Comparison of ENCODE assay signal across 8 mouse cellular contexts in genomic region chr10:61382281-61382731, GRCm38 (mm10). TPM values are rescaled to one million over a fixed set of nuclear protein-coding genes. Genes with fewer than 3 reads are reported as not detected.
DNase-seq lines count a peak whose midpoint lies in the region; ATAC-seq and TF ChIP-seq lines count a peak whose summit lies in the region.

No protein-coding gene starts in this region.

- WGBS in kidney, postnatal 0 days: 2% methylated on average over 8 of the region's 8 CpGs
- WGBS in midbrain, postnatal 0 days: 3% methylated on average over 8 of the region's 8 CpGs

- no peak for ATAC-seq in kidney, postnatal 0 days (replicated peaks; ENCODE audit: low FRiP score, low read depth)
- 0 out of 2 replicates have a peak, but pooled peaks have one; percentile 5 for ATAC-seq in midbrain, postnatal 0 days (ENCODE audit: low FRiP score)

- peak overlapping the region; percentile 87 for H3K4me2 ChIP-seq in kidney, postnatal 0 days (ENCODE audit: low read length)
- peak overlapping the region; percentile 91 for H3K4me2 ChIP-seq in midbrain, postnatal 0 days (ENCODE audit: low read depth, low read length, poor library complexity, severe bottlenecking)

- H3K9me3 ChIP-seq in kidney, postnatal 0 days (replicated peaks; ENCODE audit: low read length): no peaks in the 10 kb centered on the region
- no peaks in the 10 kb centered on the region for H3K9me3 ChIP-seq in midbrain, postnatal 0 days (ENCODE audit: low read length)

- intact Hi-C loops in left cerebral cortex, postnatal 10 days (cut with DNase I): no loop called here

- H3K9ac ChIP-seq in kidney, postnatal 0 days (ENCODE audit: low read depth, low read length): peak overlapping the region; percentile 71
- peak overlapping the region; percentile 65 for H3K9ac ChIP-seq in midbrain, postnatal 0 days (replicated peaks; ENCODE audit: low read length, poor library complexity, severe bottlenecking)

- H3K27me3 ChIP-seq in kidney, postnatal 0 days (ENCODE audit: insufficient read depth, low read length): no peaks in the 10 kb centered on the region
- H3K27me3 ChIP-seq in midbrain, postnatal 0 days (ENCODE audit: insufficient read depth, low read length): no peaks in the 10 kb centered on the region

- no peak for TF ChIP-seq CTCF in kidney, postnatal 0 days (IDR thresholded peaks at IDR 0.05; ENCODE audit: low read depth)
- TF ChIP-seq CTCF in midbrain, postnatal 0 days (IDR thresholded peaks at IDR 0.05): no peak

- H3K36me3 ChIP-seq in kidney, postnatal 0 days (ENCODE audit: insufficient read depth, low read length): no peaks in the 10 kb centered on the region
- H3K36me3 ChIP-seq in midbrain, postnatal 0 days (ENCODE audit: insufficient read depth, low read length): no peaks in the 10 kb centered on the region

- peak; percentile 63 for DNase-seq in adrenal gland, postnatal 10 days
- no peak for DNase-seq in adrenal gland, adult 18-20 months (ENCODE audit: low spot score in 2 of 2)
- DNase-seq in retina, embryonic 14.5 days (ENCODE audit: low spot score): peak; percentile 22
- DNase-seq in retina, postnatal 1 day: no peak
- DNase-seq in kidney, postnatal 0 days (ENCODE audit: low spot score): no peak
- DNase-seq in midbrain, postnatal 0 days (ENCODE audit: low spot score): no peak
- no peak for DNase-seq in c-Kit-positive CD71-positive TER-119-positive erythroid progenitor cells, embryonic 14.5 days (ENCODE audit: low spot score)
- DNase-seq in left cerebral cortex, postnatal 10 days (ENCODE audit: extremely low spot score in 1 of 2, low spot score in 2 of 2): no peak

- H3K4me1 ChIP-seq in kidney, postnatal 0 days (replicated peaks; ENCODE audit: insufficient read depth, low read length): peaks cover 26% of the 10 kb centered on the region; the same call in 1 of the 2 replicates
- H3K4me1 ChIP-seq in midbrain, postnatal 0 days (ENCODE audit: insufficient read depth, low read length): peaks cover 5% of the 10 kb centered on the region

- peak overlapping the region; percentile 76; the same call in 1 of the 2 replicates for H3K27ac ChIP-seq in kidney, postnatal 0 days
- peak overlapping the region; percentile 38; the same call in 1 of the 2 replicates for H3K27ac ChIP-seq in midbrain, postnatal 0 days (ENCODE audit: low read depth, low read length)

- peak overlapping the region; percentile 60 for H3K4me3 ChIP-seq in kidney, postnatal 0 days (replicated peaks; ENCODE audit: low read depth, low read length)
- H3K4me3 ChIP-seq in midbrain, postnatal 0 days (ENCODE audit: low read depth, low read length): peak overlapping the region; percentile 60

RNA-seq across cellular contexts. Expression of gene Pald1, which starts 1.0 kb away (rescaled TPM):
- 10 to 100 TPM; 53.0 to 66.0 TPM for total RNA-seq in adrenal gland, postnatal 10 days (2021)
- 10 to 100 TPM; 17.3 to 31.1 TPM for total RNA-seq in adrenal gland, adult 18-20 months (2021)
- polyA plus RNA-seq in kidney, postnatal 0 days (2015; fragmentation: Nextera tagmentation; extraction: Ambion mirVana): 20.2 and 24.8 TPM in 2 replicates
- 25.2 and 27.1 TPM in 2 replicates for total RNA-seq in midbrain, postnatal 0 days (2014; rRNA removed)
- polyA plus RNA-seq in midbrain, postnatal 0 days (2015; fragmentation: Nextera tagmentation; extraction: Ambion mirVana): 16.0 and 16.8 TPM in 2 replicates
- total RNA-seq in left cerebral cortex, postnatal 10 days (2021): 10 to 100 TPM; 17.6 to 18.8 TPM

RNA-seq across cellular contexts. Expression of gene Nodal, which starts 35.5 kb away (rescaled TPM):
- total RNA-seq in adrenal gland, postnatal 10 days (2021): under 1 TPM in 1 of 2 experiments, not detected in 1; 0.36 TPM
- not detected for total RNA-seq in adrenal gland, adult 18-20 months (2021)
- polyA plus RNA-seq in kidney, postnatal 0 days (2015; fragmentation: Nextera tagmentation; extraction: Ambion mirVana): 0.36 and 0.45 TPM in 2 replicates
- 0.38 and 0.47 TPM in 2 replicates for total RNA-seq in midbrain, postnatal 0 days (2014; rRNA removed)
- polyA plus RNA-seq in midbrain, postnatal 0 days (2015; fragmentation: Nextera tagmentation; extraction: Ambion mirVana): 0.26 and 0.37 TPM in 2 replicates
- total RNA-seq in left cerebral cortex, postnatal 10 days (2021): under 1 TPM; 0.15 to 0.39 TPM

Comparison
In these comparisons a context has a peak if more than half of its experiments do, and no peak if none do; other contexts are left out.
1. DNase-seq: peak in adrenal gland, postnatal 10 days (single experiment) and retina, embryonic 14.5 days (single experiment); none in adrenal gland, adult 18-20 months (0 of 2), retina, postnatal 1 day (single experiment), kidney, postnatal 0 days (single experiment), midbrain, postnatal 0 days (single experiment), c-Kit-positive CD71-positive TER-119-positive erythroid progenitor cells, embryonic 14.5 days (single experiment) and left cerebral cortex, postnatal 10 days (0 of 2).